ENCODE assay signal across 8 mouse cellular contexts in genomic region chr17:33915671-33916250, GRCm38 (mm10). TPM values are rescaled to one million over a fixed set of nuclear protein-coding genes. Genes with fewer than 3 reads are reported as not detected.
DNase-seq lines count a peak whose midpoint lies in the region; ATAC-seq and TF ChIP-seq lines count a peak whose summit lies in the region.

Gene Tapbp (plus strand): TSS chr17:33915899.
Gene Zbtb22 (plus strand): TSS chr17:33915904.

- peak; percentile 84 to 93 for DNase-seq in CD8-positive naive resting alpha-beta T cell, adult 2 months (ENCODE audit: low read depth in 2 of 2, low spot score in 2 of 2)
- DNase-seq in c-Kit-positive CD71-negative TER-119-negative erythroid progenitor cells, embryonic 14.5 days (ENCODE audit: low read depth), result peak; percentile 98
- DNase-seq in forebrain, embryonic 10.5 days (ENCODE audit: extremely low spot score, low spot score), result peak; percentile 98
- peak; percentile 98 to 99 for DNase-seq in kidney, postnatal 25 days
- DNase-seq in liver, embryonic 14.5 days (ENCODE audit: low read depth in 3 of 3, low spot score in 3 of 3), result peak; percentile 97
- DNase-seq in neural tube, embryonic 11.5 days (ENCODE audit: low spot score), result peak; percentile 97
- peak; percentile 99 for DNase-seq in stomach, postnatal 0 days (ENCODE audit: low spot score)

- TF ChIP-seq CTCF in liver, embryonic 14.5 days (IDR thresholded peaks at IDR 0.05; ENCODE audit: low read depth), result no peak
- TF ChIP-seq CTCF in stomach, postnatal 0 days (IDR thresholded peaks at IDR 0.05; ENCODE audit: low read depth), result no peak

- peak within 1 kb of the TSS; percentile 76 for H3K4me3 ChIP-seq in forebrain, embryonic 10.5 days
- H3K4me3 ChIP-seq in heart, embryonic 15.5 days, result peak within 1 kb of the TSS; percentile 66
- H3K4me3 ChIP-seq in liver, embryonic 14.5 days (ENCODE audit: insufficient read depth in 1 of 2, low read depth in 2 of 2, low read length in 2 of 2), result peak within 1 kb of the TSS; percentile 71 to 86
- peak within 1 kb of the TSS; percentile 50 for H3K4me3 ChIP-seq in neural tube, embryonic 11.5 days (ENCODE audit: low read depth, low read length)
- peak within 1 kb of the TSS; percentile 58 for H3K4me3 ChIP-seq in stomach, postnatal 0 days (ENCODE audit: low read depth, low read length)

- peaks cover 64% of the 10 kb centered on the region for H3K36me3 ChIP-seq in forebrain, embryonic 10.5 days (replicated peaks)
- peaks cover 39% of the 10 kb centered on the region for H3K36me3 ChIP-seq in heart, embryonic 15.5 days
- peaks cover 34% of the 10 kb centered on the region for H3K36me3 ChIP-seq in liver, embryonic 14.5 days (replicated peaks; ENCODE audit: control insufficient read depth, insufficient read depth, low read depth)
- H3K36me3 ChIP-seq in neural tube, embryonic 11.5 days (ENCODE audit: control insufficient read depth, insufficient read depth, low read length), result peaks cover 23% of the 10 kb centered on the region
- H3K36me3 ChIP-seq in stomach, postnatal 0 days (ENCODE audit: control insufficient read depth, insufficient read depth, low read length), result peaks cover 20% of the 10 kb centered on the region

- ATAC-seq in heart, embryonic 15.5 days (replicated peaks; ENCODE audit: insufficient number of reproducible peaks, insufficient read depth, low FRiP score, low read depth), result peak; percentile 90
- ATAC-seq in liver, embryonic 14.5 days (ENCODE audit: insufficient read depth), result peak; percentile 84
- ATAC-seq in neural tube, embryonic 11.5 days (ENCODE audit: insufficient read depth, low FRiP score, low TSS enrichment), result peak; percentile 89
- peak; percentile 93 for ATAC-seq in stomach, postnatal 0 days (ENCODE audit: low FRiP score, low TSS enrichment)

- peak within 1 kb of the TSS; percentile 95 for H3K27ac ChIP-seq in forebrain, embryonic 10.5 days
- H3K27ac ChIP-seq in heart, embryonic 15.5 days, result peak within 1 kb of the TSS; percentile 85
- peak within 1 kb of the TSS; percentile 71 for H3K27ac ChIP-seq in liver, embryonic 14.5 days
- H3K27ac ChIP-seq in neural tube, embryonic 11.5 days (ENCODE audit: low read depth, low read length), result 0 out of 2 replicates have a peak within 1 kb of the TSS, but pooled peaks have one; percentile 63
- H3K27ac ChIP-seq in stomach, postnatal 0 days (replicated peaks), result peak within 1 kb of the TSS; percentile 81

- peak within 1 kb of the TSS; percentile 78 for H3K4me2 ChIP-seq in heart, embryonic 15.5 days
- H3K4me2 ChIP-seq in liver, embryonic 14.5 days (ENCODE audit: low read depth), result peak within 1 kb of the TSS; percentile 75
- peak within 1 kb of the TSS; percentile 54 for H3K4me2 ChIP-seq in neural tube, embryonic 11.5 days (ENCODE audit: low read depth)
- peak within 1 kb of the TSS; percentile 77 for H3K4me2 ChIP-seq in stomach, postnatal 0 days (replicated peaks; ENCODE audit: low read depth)

- peak within 1 kb of the TSS; percentile 57 for H3K9ac ChIP-seq in heart, embryonic 15.5 days
- peak within 1 kb of the TSS; percentile 68 for H3K9ac ChIP-seq in liver, embryonic 14.5 days (replicated peaks)
- peak within 1 kb of the TSS; percentile 52 for H3K9ac ChIP-seq in neural tube, embryonic 11.5 days (ENCODE audit: low read length)
- H3K9ac ChIP-seq in stomach, postnatal 0 days (ENCODE audit: low read length), result peak within 1 kb of the TSS; percentile 71

- H3K27me3 ChIP-seq in forebrain, embryonic 10.5 days (ENCODE audit: poor library complexity, severe bottlenecking), result peaks cover 15% of the 10 kb centered on the region
- no peaks in the 10 kb centered on the region for H3K27me3 ChIP-seq in heart, embryonic 15.5 days
- no peaks in the 10 kb centered on the region for H3K27me3 ChIP-seq in liver, embryonic 14.5 days (ENCODE audit: control insufficient read depth, insufficient read depth, low read length)
- H3K27me3 ChIP-seq in neural tube, embryonic 11.5 days (ENCODE audit: control insufficient read depth, insufficient read depth, low read length), result no peaks in the 10 kb centered on the region
- no peaks in the 10 kb centered on the region for H3K27me3 ChIP-seq in stomach, postnatal 0 days (ENCODE audit: control insufficient read depth, insufficient read depth, low read length)

- WGBS in forebrain, embryonic 10.5 days, result 0% methylated on average over 34 of the region's 34 CpGs
- 0% methylated on average over 28 of the region's 34 CpGs for WGBS in heart, embryonic 15.5 days
- under 1% methylated on average over 34 of the region's 34 CpGs for WGBS in liver, embryonic 14.5 days (ENCODE audit: insufficient replicate concordance)
- under 1% methylated on average over 31 of the region's 34 CpGs for WGBS in neural tube, embryonic 11.5 days
- WGBS in stomach, postnatal 0 days, result under 1% methylated on average over 31 of the region's 34 CpGs

- TF ChIP-seq EP300 in liver, embryonic 14.5 days (IDR thresholded peaks at IDR 0.05; ENCODE audit: low read depth), result no peak
- TF ChIP-seq EP300 in stomach, postnatal 0 days (optimal IDR thresholded peaks at IDR 0.05), result peak; percentile 85

- H3K4me1 ChIP-seq in forebrain, embryonic 10.5 days, result peaks cover 82% of the 10 kb centered on the region
- peaks cover 41% of the 10 kb centered on the region for H3K4me1 ChIP-seq in heart, embryonic 15.5 days (replicated peaks)
- H3K4me1 ChIP-seq in liver, embryonic 14.5 days (replicated peaks; ENCODE audit: control insufficient read depth in 2 of 2, insufficient read depth in 2 of 2, low read length in 1 of 2), result peaks cover 10 to 16% of the 10 kb centered on the region in 2 experiments
- H3K4me1 ChIP-seq in neural tube, embryonic 11.5 days (ENCODE audit: control insufficient read depth, insufficient read depth, low read length), result peaks cover 20% of the 10 kb centered on the region
- H3K4me1 ChIP-seq in stomach, postnatal 0 days (replicated peaks; ENCODE audit: control insufficient read depth, insufficient read depth), result no peaks in the 10 kb centered on the region

- no peaks in the 10 kb centered on the region; the same call in 1 of the 2 replicates for H3K9me3 ChIP-seq in forebrain, embryonic 10.5 days
- H3K9me3 ChIP-seq in heart, embryonic 15.5 days (replicated peaks), result no peaks in the 10 kb centered on the region
- H3K9me3 ChIP-seq in liver, embryonic 14.5 days (ENCODE audit: control insufficient read depth, low read length), result peaks cover 5% of the 10 kb centered on the region
- H3K9me3 ChIP-seq in neural tube, embryonic 11.5 days (ENCODE audit: control insufficient read depth, low read length), result no peaks in the 10 kb centered on the region
- no peaks in the 10 kb centered on the region for H3K9me3 ChIP-seq in stomach, postnatal 0 days (ENCODE audit: control insufficient read depth, low read length)

RNA-seq across cellular contexts. Expression of gene Tapbp, which starts in this region (rescaled TPM):
- 14.1 TPM in 2 replicates for polyA plus RNA-seq in forebrain, embryonic 10.5 days (2016; fragmentation: Nextera tagmentation; extraction: Ambion mirVana)
- 44.3 and 61.3 TPM in 2 replicates for polyA plus RNA-seq in heart, embryonic 15.5 days (2015; fragmentation: Nextera tagmentation; extraction: Ambion mirVana)
- 10.4 and 10.6 TPM in 2 replicates for polyA plus RNA-seq in liver, embryonic 14.5 days (2012; rRNA removed)
- polyA plus RNA-seq in liver, embryonic 14.5 days (2014; fragmentation: Nextera tagmentation; extraction: Ambion mirVana), result 24.0 and 28.7 TPM in 2 replicates
- polyA plus RNA-seq in neural tube, embryonic 11.5 days (2014; fragmentation: Nextera tagmentation; extraction: Ambion mirVana), result 12.9 and 16.2 TPM in 2 replicates
- polyA plus RNA-seq in stomach, postnatal 0 days (2015; fragmentation: Nextera tagmentation; extraction: Ambion mirVana), result 63.7 and 72.4 TPM in 2 replicates

RNA-seq across cellular contexts. Expression of gene Zbtb22, which starts in this region (rescaled TPM):
- 21.2 and 23.2 TPM in 2 replicates for polyA plus RNA-seq in forebrain, embryonic 10.5 days (2016; fragmentation: Nextera tagmentation; extraction: Ambion mirVana)
- polyA plus RNA-seq in heart, embryonic 15.5 days (2015; fragmentation: Nextera tagmentation; extraction: Ambion mirVana), result 11.3 and 15.3 TPM in 2 replicates
- 10.6 and 12.1 TPM in 2 replicates for polyA plus RNA-seq in liver, embryonic 14.5 days (2012; rRNA removed)
- 4.7 and 4.8 TPM in 2 replicates for polyA plus RNA-seq in liver, embryonic 14.5 days (2014; fragmentation: Nextera tagmentation; extraction: Ambion mirVana)
- 10.5 and 11.2 TPM in 2 replicates for polyA plus RNA-seq in neural tube, embryonic 11.5 days (2014; fragmentation: Nextera tagmentation; extraction: Ambion mirVana)
- polyA plus RNA-seq in stomach, postnatal 0 days (2015; fragmentation: Nextera tagmentation; extraction: Ambion mirVana), result 10.7 and 12.2 TPM in 2 replicates

Comparison
In these comparisons a context has a peak if more than half of its experiments do, and no peak if none do; other contexts are left out.
1. Peak in every context shown above with its lines: DNase-seq, ATAC-seq, H3K4me3 ChIP-seq and H3K27ac ChIP-seq.